Mouse (Mus musculus) gastrocnemius, postnatal 14 days (tissue): Measurements from ENCODE around the gene Ltv1. TPM values are rescaled to one million over a fixed set of nuclear protein-coding genes. Genes with fewer than 3 reads are reported as not detected.

ENCODE experiments used
- DNase-seq: peaks from one replicate; pipeline ENCODE4 v3.0.0; 2021; ENCODE audit warnings: mixed read lengths
- intact Hi-C: fragments of 180-260 bp; cut with DNase I; formaldehyde crosslinking; loops from one replicate; pipeline ENCODE4 v1.15.1; 2025; ENCODE audit warnings: low total_unique reads
- total RNA-seq, 2 experiments: library from RNA; stranded (reverse); gene quantifications; 2 replicates each; pipeline ENCODE4 v1.2.3; 2021

Gene Ltv1
- total RNA-seq, 2 experiments from 2014 or later, result 20.1 to 24.8 TPM

DNA sequence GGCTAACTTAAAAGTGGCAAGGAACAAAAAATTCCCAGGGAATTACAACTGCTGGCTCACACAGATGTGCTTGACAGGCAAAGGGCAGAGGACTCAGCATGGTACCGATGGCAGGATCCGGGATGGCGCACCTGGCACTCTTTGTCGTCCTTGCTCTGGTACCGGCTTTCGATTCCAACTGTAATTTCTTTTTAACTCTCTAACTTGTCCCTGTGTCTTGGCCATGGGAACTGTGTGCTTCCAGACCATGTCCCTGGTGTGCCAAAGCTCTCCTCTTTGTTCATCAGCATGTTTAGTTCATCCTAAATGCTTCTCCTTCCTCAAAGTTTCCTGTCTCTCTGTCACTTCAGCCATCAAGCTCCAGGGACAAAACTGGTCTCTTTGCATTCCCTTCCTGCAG lies 55.1 kb downstream of the Ltv1 start:
- intact Hi-C loops, result no loop called here
- no peak for DNase-seq

DNA sequence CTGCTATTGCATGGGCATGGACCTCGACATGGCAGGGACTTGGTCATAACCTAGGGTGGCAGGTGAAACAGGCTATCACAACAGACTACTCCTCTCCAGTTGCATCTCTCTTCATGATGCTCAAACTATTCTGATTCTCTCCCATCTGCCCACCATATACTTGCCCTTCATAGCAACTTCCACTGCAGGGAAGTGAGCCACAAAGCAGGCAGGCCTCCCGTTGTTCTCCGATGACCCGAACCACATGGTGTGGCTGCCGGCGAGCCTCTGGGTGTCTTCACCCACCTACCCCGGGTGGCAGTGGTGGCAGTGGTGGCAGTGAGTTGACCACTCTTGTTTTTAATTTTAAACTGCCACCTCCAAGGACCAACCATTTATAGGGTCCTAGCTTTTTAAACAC lies 57.2 kb downstream of the Ltv1 start:
- DNase-seq, result no peak
- intact Hi-C loops, result no loop called here

DNA sequence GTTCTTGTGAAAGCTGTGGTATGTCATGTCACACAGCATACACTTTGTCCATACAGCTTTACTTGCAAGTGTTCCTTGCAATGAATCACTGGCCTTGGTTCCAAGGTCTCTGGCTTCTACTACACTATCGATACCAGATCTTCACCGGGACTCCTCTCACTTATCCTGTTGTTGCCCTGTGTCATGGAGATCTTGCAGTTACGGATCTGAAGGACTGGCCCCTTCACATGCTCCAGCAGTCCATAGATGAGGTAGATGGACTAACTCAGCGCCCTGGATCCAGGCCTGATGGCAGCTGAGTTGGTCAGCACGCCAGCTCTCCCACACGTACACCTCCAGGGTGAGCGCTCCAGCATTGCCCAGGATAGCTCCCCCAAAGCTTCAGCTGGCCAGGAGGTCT lies 57.7 kb downstream of the Ltv1 start:
- DNase-seq, result no peak
- intact Hi-C loops, result no loop called here

DNA sequence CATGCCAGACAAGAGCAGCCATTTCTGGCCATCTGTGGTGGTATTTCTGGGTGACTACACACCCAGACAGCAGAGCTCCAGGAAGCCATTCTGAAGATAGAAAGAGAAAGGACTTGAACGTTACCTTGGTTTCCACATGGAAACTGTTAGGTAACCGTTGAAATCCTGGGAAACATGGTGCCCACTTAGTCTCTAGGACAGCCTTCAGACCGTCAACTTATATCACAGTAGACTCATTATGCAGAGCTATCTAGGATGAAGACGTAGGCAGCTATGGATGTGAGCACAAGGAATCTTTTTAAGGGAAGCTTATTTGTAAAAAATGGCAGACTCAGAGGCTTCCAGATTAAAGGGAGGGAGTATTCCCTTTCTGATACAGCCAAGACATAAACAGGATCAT lies 59.1 kb downstream of the Ltv1 start:
- intact Hi-C loops, result no loop called here
- no peak for DNase-seq

Other genes starting within 250 kb of the Ltv1 start
- gene Stx11, start 228.9 kb downstream of the Ltv1 start, total RNA-seq, result under 1 TPM; 0.44 to 0.47 TPM
- gene Sf3b5, start 187.8 kb downstream of the Ltv1 start, total RNA-seq, result 1 to 10 TPM; 4.3 to 5.1 TPM
- 10 to 100 TPM; 32.3 to 38.6 TPM for gene Plagl1, start 132.7 kb downstream of the Ltv1 start, total RNA-seq
- gene Zc2hc1b, start 15.1 kb downstream of the Ltv1 start, total RNA-seq, result not detected